ENCODE assay signal across 9 mouse cellular contexts in the genomic region with DNA sequence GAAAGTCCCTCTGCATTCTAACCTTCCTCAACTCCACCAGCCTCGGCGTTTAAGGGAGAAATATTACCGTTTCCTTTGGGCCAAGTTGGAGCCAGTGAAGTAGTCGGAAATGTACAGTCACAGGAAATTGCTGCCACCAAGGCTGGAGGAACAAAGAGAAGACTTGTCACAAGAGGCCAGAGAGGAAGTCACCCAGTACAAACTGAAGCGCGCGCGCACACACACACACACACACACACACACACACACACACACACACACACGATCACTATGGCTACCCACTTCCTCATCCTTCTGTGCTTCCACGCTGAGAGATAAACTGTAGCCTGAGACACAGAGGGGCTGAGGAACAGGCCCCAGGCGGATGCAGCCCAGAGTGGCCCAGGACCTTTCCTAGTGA. TPM values are rescaled to one million over a fixed set of nuclear protein-coding genes. Genes with fewer than 3 reads are reported as not detected.
DNase-seq lines count a peak whose midpoint lies in the region; ATAC-seq and TF ChIP-seq lines count a peak whose summit lies in the region.
"Had no signal": no experiment of that assay in that cellular context is flagged by ENCODE, and none has a peak within 500 bp of the region (broad histone marks: within the 10 kb centered on the region; RNA-seq: fewer than 3 reads in every experiment).

No protein-coding gene starts in this region.

- no peaks in the 10 kb centered on the region for H3K36me3 ChIP-seq in forebrain, postnatal 0 days (ENCODE audit: insufficient read depth)
- no peaks in the 10 kb centered on the region for H3K36me3 ChIP-seq in forebrain, embryonic 10.5 days (replicated peaks)
- H3K36me3 ChIP-seq in G1E (replicated peaks) = no peaks in the 10 kb centered on the region
- no peaks in the 10 kb centered on the region for H3K36me3 ChIP-seq in heart, adult 2 months (ENCODE audit: control insufficient read depth, insufficient read depth, low read length)
- H3K36me3 ChIP-seq in forebrain, embryonic 12.5 days (replicated peaks) = no peaks in the 10 kb centered on the region
- H3K36me3 ChIP-seq: hindbrain, embryonic 15.5 days had no signal

- TF ChIP-seq POLR2A in heart, adult 2 months (IDR thresholded peaks at IDR 0.05; ENCODE audit: insufficient read depth, low read depth, low read length) = no peak

- H3K4me3 ChIP-seq in forebrain, postnatal 0 days (ENCODE audit: low read depth, low read length) = no peak overlapping the region
- no peak overlapping the region for H3K4me3 ChIP-seq in forebrain, embryonic 10.5 days
- H3K4me3 ChIP-seq in G1E (ENCODE audit: low read depth, low read length) = no peak overlapping the region
- H3K4me3 ChIP-seq in heart, adult 2 months = no peak overlapping the region
- no peak overlapping the region for H3K4me3 ChIP-seq in forebrain, embryonic 12.5 days (replicated peaks)
- H3K4me3 ChIP-seq: hindbrain, embryonic 15.5 days had no signal

- no peaks in the 10 kb centered on the region for H3K27me3 ChIP-seq in forebrain, postnatal 0 days (ENCODE audit: insufficient read depth, low read length)
- H3K27me3 ChIP-seq in forebrain, embryonic 10.5 days (ENCODE audit: poor library complexity, severe bottlenecking) = no peaks in the 10 kb centered on the region
- H3K27me3 ChIP-seq in G1E (ENCODE audit: insufficient read depth, low read length) = 0 out of 2 replicates have a peak, but pooled peaks cover 2% of the 10 kb centered on the region
- no peaks in the 10 kb centered on the region for H3K27me3 ChIP-seq in heart, adult 2 months (ENCODE audit: control insufficient read depth, insufficient read depth, low read length)
- no peaks in the 10 kb centered on the region; the same call in 1 of the 2 replicates for H3K27me3 ChIP-seq in forebrain, embryonic 12.5 days
- H3K27me3 ChIP-seq: hindbrain, embryonic 15.5 days had no signal

- H3K27ac ChIP-seq in forebrain, postnatal 0 days (ENCODE audit: low read depth, low read length) = no peak overlapping the region
- H3K27ac ChIP-seq in forebrain, embryonic 10.5 days = no peak overlapping the region
- H3K27ac ChIP-seq in heart, adult 2 months = peak overlapping the region; percentile 36
- H3K27ac ChIP-seq in forebrain, embryonic 12.5 days = no peak overlapping the region
- H3K27ac ChIP-seq: hindbrain, embryonic 15.5 days had no signal

- 0 out of 2 replicates have a peak, but pooled peaks have one; percentile 27 for TF ChIP-seq EP300 in heart, adult 2 months (IDR thresholded peaks at IDR 0.05; ENCODE audit: insufficient read depth, low read depth, low read length)

- H3K9ac ChIP-seq in forebrain, postnatal 0 days = no peak overlapping the region
- H3K9ac ChIP-seq in heart, adult 2 months (ENCODE audit: low read depth, low read length) = no peak overlapping the region
- H3K9ac ChIP-seq in forebrain, embryonic 12.5 days = no peak overlapping the region
- H3K9ac ChIP-seq: hindbrain, embryonic 15.5 days had no signal

- WGBS in forebrain, postnatal 0 days = 64% methylated on average over 11 of the region's 11 CpGs
- 63% methylated on average over 11 of the region's 11 CpGs for WGBS in forebrain, embryonic 10.5 days
- 22% methylated on average over 11 of the region's 11 CpGs for WGBS in heart, adult 2 months
- 74% methylated on average over 11 of the region's 11 CpGs for WGBS in forebrain, embryonic 12.5 days

- TF ChIP-seq CTCF in forebrain, postnatal 0 days (IDR thresholded peaks at IDR 0.05; ENCODE audit: low read depth) = no peak
- no peak for TF ChIP-seq CTCF in G1E (IDR thresholded peaks at IDR 0.05; ENCODE audit: low read depth, low read length)
- no peak for TF ChIP-seq CTCF in heart, adult 2 months (IDR thresholded peaks at IDR 0.05)

- no peaks in the 10 kb centered on the region for H3K79me2 ChIP-seq in heart, adult 2 months (replicated peaks; ENCODE audit: control insufficient read depth, insufficient read depth, low read length)

- H3K4me1 ChIP-seq in forebrain, postnatal 0 days (ENCODE audit: insufficient read depth) = no peaks in the 10 kb centered on the region
- H3K4me1 ChIP-seq in forebrain, embryonic 10.5 days = no peaks in the 10 kb centered on the region
- H3K4me1 ChIP-seq in G1E (ENCODE audit: insufficient read depth, low read depth, low read length) = peaks cover 4% of the 10 kb centered on the region; the same call in 1 of the 2 replicates
- H3K4me1 ChIP-seq in heart, adult 2 months (ENCODE audit: control insufficient read depth, insufficient read depth, low read length) = no peaks in the 10 kb centered on the region
- 0 out of 2 replicates have a peak, but pooled peaks cover 3% of the 10 kb centered on the region for H3K4me1 ChIP-seq in forebrain, embryonic 12.5 days
- H3K4me1 ChIP-seq: hindbrain, embryonic 15.5 days had no signal

- intact Hi-C loops in heart, adult 2 months (cut with DNase I) = no loop called here

- H3K9me3 ChIP-seq in forebrain, postnatal 0 days (ENCODE audit: low read length) = no peaks in the 10 kb centered on the region
- H3K9me3 ChIP-seq in forebrain, embryonic 10.5 days = no peaks in the 10 kb centered on the region
- H3K9me3 ChIP-seq in G1E (replicated peaks) = no peaks in the 10 kb centered on the region
- H3K9me3 ChIP-seq in forebrain, embryonic 12.5 days = no peaks in the 10 kb centered on the region
- H3K9me3 ChIP-seq: hindbrain, embryonic 15.5 days had no signal

- peak; percentile 28 for DNase-seq in forebrain, postnatal 0 days
- DNase-seq in forebrain, embryonic 10.5 days (ENCODE audit: extremely low spot score, low spot score) = no peak
- no peak for DNase-seq in G1E (ENCODE audit: low spot score)
- peak in 1 of 2 experiments; percentile 63 for DNase-seq in heart, adult 2 months
- peak; percentile 35 to 52 for DNase-seq in kidney, postnatal 4 days
- no peak for DNase-seq in cerebellum, adult 11 months

- ATAC-seq in forebrain, postnatal 0 days = peak; percentile 60
- ATAC-seq in G1E (ENCODE audit: extremely low read depth, insufficient number of reproducible peaks, low FRiP score, poor library complexity, severe bottlenecking) = peak; percentile 40; the same call in 1 of the 2 replicates
- ATAC-seq in monocyte, adult 5-6 weeks (replicated peaks; ENCODE audit: insufficient number of reproducible peaks, low FRiP score, low TSS enrichment, poor library complexity, severe bottlenecking) = peak; percentile 91
- ATAC-seq in forebrain, embryonic 12.5 days (ENCODE audit: low FRiP score) = no peak

- H3K4me2 ChIP-seq in forebrain, postnatal 0 days (ENCODE audit: low read depth) = no peak overlapping the region
- no peak overlapping the region for H3K4me2 ChIP-seq in forebrain, embryonic 12.5 days
- H3K4me2 ChIP-seq: hindbrain, embryonic 15.5 days had no signal

RNA-seq across cellular contexts. Expression of a gene that starts 19.2 kb away (rescaled TPM):
- 14.5 and 25.6 TPM in 2 replicates for total RNA-seq in forebrain, postnatal 0 days (2014; rRNA removed)
- polyA plus RNA-seq in forebrain, postnatal 0 days (2015; fragmentation: Nextera tagmentation; extraction: Ambion mirVana) = 44.2 and 52.5 TPM in 2 replicates
- polyA plus RNA-seq in forebrain, embryonic 10.5 days (2016; fragmentation: Nextera tagmentation; extraction: Ambion mirVana) = 10.4 and 12.1 TPM in 2 replicates
- total RNA-seq in G1E (2014; fragmentation: Nextera tagmentation) = 12.9 and 19.6 TPM in 2 replicates
- total RNA-seq in G1E (2017) = 92.7 and 101 TPM in 2 replicates
- polyA plus RNA-seq in G1E (2012) = 4.4 and 12.5 TPM in 2 replicates
- 10 to 100 TPM; 20.1 to 23.6 TPM for total RNA-seq in heart, adult 2 months (2021)
- 62.7 and 65.5 TPM in 2 replicates for polyA plus RNA-seq in heart, adult 2 months (2012; rRNA removed)
- total RNA-seq in monocyte, adult 5-6 weeks (2017) = 1,651 to 1,754 TPM (median 1,724 TPM) in 3 replicates
- 11.3 and 11.7 TPM in 2 replicates for polyA plus RNA-seq in forebrain, embryonic 12.5 days (2016; fragmentation: Nextera tagmentation; extraction: Ambion mirVana)

RNA-seq across cellular contexts. Expression of a gene that starts 25.3 kb away (rescaled TPM):
- 1.1 TPM in 1 of 2 replicates, not detected in the other for total RNA-seq in forebrain, postnatal 0 days (2014; rRNA removed)
- polyA plus RNA-seq in forebrain, postnatal 0 days (2015; fragmentation: Nextera tagmentation; extraction: Ambion mirVana) = 0.41 and 0.87 TPM in 2 replicates
- polyA plus RNA-seq in forebrain, embryonic 10.5 days (2016; fragmentation: Nextera tagmentation; extraction: Ambion mirVana) = 0.38 TPM in 1 of 2 replicates, not detected in the other
- total RNA-seq in G1E (2014; fragmentation: Nextera tagmentation) = not detected in 2 replicates
- 2.6 and 3.1 TPM in 2 replicates for total RNA-seq in G1E (2017)
- polyA plus RNA-seq in G1E (2012) = 0.25 and 0.55 TPM in 2 replicates
- total RNA-seq in heart, adult 2 months (2021) = under 1 TPM in 1 of 2 experiments, not detected in 1; 0.59 TPM
- 4.8 TPM in 1 of 2 replicates, not detected in the other for polyA plus RNA-seq in heart, adult 2 months (2012; rRNA removed)
- total RNA-seq in monocyte, adult 5-6 weeks (2017) = 44.2 to 97.2 TPM (median 67.5 TPM) in 3 replicates
- polyA plus RNA-seq in forebrain, embryonic 12.5 days (2016; fragmentation: Nextera tagmentation; extraction: Ambion mirVana) = not detected in 2 replicates

RNA-seq across cellular contexts. Expression of a gene that starts 27.2 kb away (rescaled TPM):
- total RNA-seq in forebrain, postnatal 0 days (2014; rRNA removed) = 1.6 and 3.4 TPM in 2 replicates
- polyA plus RNA-seq in forebrain, postnatal 0 days (2015; fragmentation: Nextera tagmentation; extraction: Ambion mirVana) = 1.1 and 1.7 TPM in 2 replicates
- 1.3 and 1.5 TPM in 2 replicates for polyA plus RNA-seq in forebrain, embryonic 10.5 days (2016; fragmentation: Nextera tagmentation; extraction: Ambion mirVana)
- total RNA-seq in G1E (2014; fragmentation: Nextera tagmentation) = 3.0 and 4.5 TPM in 2 replicates
- 0.98 and 2.1 TPM in 2 replicates for total RNA-seq in G1E (2017)
- 4.8 TPM in 2 replicates for polyA plus RNA-seq in G1E (2012)
- under 1 TPM; 0.47 to 0.66 TPM for total RNA-seq in heart, adult 2 months (2021)
- 0.94 and 1.3 TPM in 2 replicates for polyA plus RNA-seq in heart, adult 2 months (2012; rRNA removed)
- 25.9 to 48.3 TPM (median 34.1 TPM) in 3 replicates for total RNA-seq in monocyte, adult 5-6 weeks (2017)
- polyA plus RNA-seq in forebrain, embryonic 12.5 days (2016; fragmentation: Nextera tagmentation; extraction: Ambion mirVana) = 0.97 and 1.4 TPM in 2 replicates

RNA-seq across cellular contexts. Expression of a gene that starts 31.8 kb away (rescaled TPM):
- 25.2 and 28.0 TPM in 2 replicates for total RNA-seq in forebrain, postnatal 0 days (2014; rRNA removed)
- polyA plus RNA-seq in forebrain, postnatal 0 days (2015; fragmentation: Nextera tagmentation; extraction: Ambion mirVana) = 16.4 and 20.3 TPM in 2 replicates
- polyA plus RNA-seq in forebrain, embryonic 10.5 days (2016; fragmentation: Nextera tagmentation; extraction: Ambion mirVana) = 5.3 and 5.6 TPM in 2 replicates
- total RNA-seq in G1E (2014; fragmentation: Nextera tagmentation) (not detected in 2 replicates), G1E (2017) (0.11 and 0.12 TPM in 2 replicates)
- not detected in 2 replicates for polyA plus RNA-seq in G1E (2012)
- total RNA-seq in heart, adult 2 months (2021) = 1 to 10 TPM; 1.1 to 1.3 TPM
- 1.4 and 1.9 TPM in 2 replicates for polyA plus RNA-seq in heart, adult 2 months (2012; rRNA removed)
- not detected in 3 replicates for total RNA-seq in monocyte, adult 5-6 weeks (2017)
- 7.3 and 8.1 TPM in 2 replicates for polyA plus RNA-seq in forebrain, embryonic 12.5 days (2016; fragmentation: Nextera tagmentation; extraction: Ambion mirVana)

RNA-seq across cellular contexts. Expression of a gene that starts 51.0 kb away (rescaled TPM):
- total RNA-seq in forebrain, postnatal 0 days (2014; rRNA removed) = 705 and 834 TPM in 2 replicates
- 863 and 867 TPM in 2 replicates for polyA plus RNA-seq in forebrain, postnatal 0 days (2015; fragmentation: Nextera tagmentation; extraction: Ambion mirVana)
- polyA plus RNA-seq in forebrain, embryonic 10.5 days (2016; fragmentation: Nextera tagmentation; extraction: Ambion mirVana) = 25.4 and 33.7 TPM in 2 replicates
- total RNA-seq in G1E (2014; fragmentation: Nextera tagmentation) (not detected in 2 replicates), G1E (2017) (0.49 TPM in 1 of 2 replicates, not detected in the other)
- polyA plus RNA-seq in G1E (2012) = not detected in 2 replicates
- 1 to 10 TPM; 3.2 to 3.5 TPM for total RNA-seq in heart, adult 2 months (2021)
- polyA plus RNA-seq in heart, adult 2 months (2012; rRNA removed) = 3.6 and 6.2 TPM in 2 replicates
- total RNA-seq in monocyte, adult 5-6 weeks (2017) = 0.68 TPM in 1 of 3 replicates, not detected in the others
- 214 and 237 TPM in 2 replicates for polyA plus RNA-seq in forebrain, embryonic 12.5 days (2016; fragmentation: Nextera tagmentation; extraction: Ambion mirVana)

Comparison
In these comparisons a context has a peak if more than half of its experiments do, and no peak if none do; other contexts are left out.
1. DNase-seq: peak in forebrain, postnatal 0 days (single experiment) and kidney, postnatal 4 days (2 of 2); none in forebrain, embryonic 10.5 days (single experiment), G1E (single experiment) and cerebellum, adult 11 months (single experiment).